Mouse (Mus musculus): ENCODE results near the gene Cacnb2. TPM values are rescaled to one million over a fixed set of nuclear protein-coding genes. Genes with fewer than 3 reads are reported as not detected.

Gene Cacnb2
- polyA plus RNA-seq, 1 experiment from 2014 or later: 12.7 TPM

- ATAC-seq (ENCODE audit: low read depth): no peak; the same call in 1 of the 2 replicates
- Histone ChIP-seq H3K4me2 (ENCODE audit: low read depth, low read length) (no peak overlapping the region), H3K9me3 (ENCODE audit: control insufficient read depth, low read length) (no peaks in the 10 kb centered on the region), H3K4me3 (ENCODE audit: low read depth, low read length) (no peak overlapping the region), H3K4me1 (ENCODE audit: control insufficient read depth, insufficient read depth, low read length) (no peaks in the 10 kb centered on the region), H3K36me3 (ENCODE audit: control insufficient read depth, insufficient read depth, low read length) (no peaks in the 10 kb centered on the region), H3K9ac (replicated peaks; ENCODE audit: low read depth, low read length) (no peak overlapping the region), H3K27ac (ENCODE audit: low read depth, low read length) (no peak overlapping the region), H3K27me3 (ENCODE audit: control insufficient read depth, insufficient read depth, low read length) (no peaks in the 10 kb centered on the region)
- 59% methylated on average over 11 of the region's 11 CpGs for WGBS
These were observed 221.0 kb downstream of the Cacnb2 start for GRCm38 (mm10) chr2:14823816-14824348.

GRCm38 (mm10) chr2:14825146-14825545, 222.3 kb downstream of the Cacnb2 start:
- Histone ChIP-seq H3K27me3 (ENCODE audit: control insufficient read depth, insufficient read depth, low read length) (no peaks in the 10 kb centered on the region), H3K9me3 (ENCODE audit: control insufficient read depth, low read length) (no peaks in the 10 kb centered on the region), H3K4me3 (ENCODE audit: low read depth, low read length) (no peak overlapping the region), H3K9ac (replicated peaks; ENCODE audit: low read depth, low read length) (no peak overlapping the region), H3K27ac (ENCODE audit: low read depth, low read length) (no peak overlapping the region), H3K4me1 (ENCODE audit: control insufficient read depth, insufficient read depth, low read length) (no peaks in the 10 kb centered on the region), H3K36me3 (ENCODE audit: control insufficient read depth, insufficient read depth, low read length) (no peaks in the 10 kb centered on the region), H3K4me2 (ENCODE audit: low read depth, low read length) (no peak overlapping the region)
- no peak for ATAC-seq (ENCODE audit: low read depth)
- 63% methylated on average over 4 of the region's 4 CpGs for WGBS

- H3K4me2 ChIP-seq (ENCODE audit: low read depth, low read length): no peak overlapping the region
- WGBS: 71% methylated on average over 3 of the region's 3 CpGs
- ATAC-seq (ENCODE audit: low read depth): no peak
These were observed 226.6 kb downstream of the Cacnb2 start for GRCm38 (mm10) chr2:14829451-14829850.

GRCm38 (mm10) chr2:14831308-14831707, 228.4 kb downstream of the Cacnb2 start:
- H3K27ac ChIP-seq (ENCODE audit: low read depth, low read length): no peak overlapping the region
- no peak overlapping the region for H3K4me3 ChIP-seq (ENCODE audit: low read depth, low read length)
- no peak overlapping the region for H3K4me2 ChIP-seq (ENCODE audit: low read depth, low read length)
- WGBS: 76% methylated on average over 2 of the region's 2 CpGs
- H3K4me1 ChIP-seq (ENCODE audit: control insufficient read depth, insufficient read depth, low read length): no peaks in the 10 kb centered on the region
- no peak overlapping the region for H3K9ac ChIP-seq (replicated peaks; ENCODE audit: low read depth, low read length)
- no peaks in the 10 kb centered on the region for H3K36me3 ChIP-seq (ENCODE audit: control insufficient read depth, insufficient read depth, low read length)
- no peaks in the 10 kb centered on the region for H3K9me3 ChIP-seq (ENCODE audit: control insufficient read depth, low read length)
- no peak for ATAC-seq (ENCODE audit: low read depth)
- no peaks in the 10 kb centered on the region for H3K27me3 ChIP-seq (ENCODE audit: control insufficient read depth, insufficient read depth, low read length)

More at GRCm38 (mm10) chr2:14829451-14829850, 226.6 kb downstream of the Cacnb2 start:
- Histone ChIP-seq H3K9ac (replicated peaks; ENCODE audit: low read depth, low read length) (no peak overlapping the region), H3K36me3 (ENCODE audit: control insufficient read depth, insufficient read depth, low read length) (no peaks in the 10 kb centered on the region), H3K4me3 (ENCODE audit: low read depth, low read length) (no peak overlapping the region), H3K27me3 (ENCODE audit: control insufficient read depth, insufficient read depth, low read length) (no peaks in the 10 kb centered on the region), H3K4me1 (ENCODE audit: control insufficient read depth, insufficient read depth, low read length) (no peaks in the 10 kb centered on the region), H3K9me3 (ENCODE audit: control insufficient read depth, low read length) (no peaks in the 10 kb centered on the region), H3K27ac (ENCODE audit: low read depth, low read length) (no peak overlapping the region)

- H3K9ac ChIP-seq (replicated peaks; ENCODE audit: low read depth, low read length): no peak overlapping the region
- no peaks in the 10 kb centered on the region for H3K9me3 ChIP-seq (ENCODE audit: control insufficient read depth, low read length)
- H3K27ac ChIP-seq (ENCODE audit: low read depth, low read length): no peak overlapping the region
- H3K4me1 ChIP-seq (ENCODE audit: control insufficient read depth, insufficient read depth, low read length): no peaks in the 10 kb centered on the region
- H3K36me3 ChIP-seq (ENCODE audit: control insufficient read depth, insufficient read depth, low read length): no peaks in the 10 kb centered on the region
- WGBS: 75% methylated on average over 5 of the region's 5 CpGs
- no peak for ATAC-seq (ENCODE audit: low read depth)
- H3K4me2 ChIP-seq (ENCODE audit: low read depth, low read length): no peak overlapping the region
- H3K4me3 ChIP-seq (ENCODE audit: low read depth, low read length): no peak overlapping the region
- no peaks in the 10 kb centered on the region for H3K27me3 ChIP-seq (ENCODE audit: control insufficient read depth, insufficient read depth, low read length)
These were observed 231.9 kb downstream of the Cacnb2 start for GRCm38 (mm10) chr2:14834700-14835317.

GRCm38 (mm10) chr2:14841272-14841671, 238.4 kb downstream of the Cacnb2 start:
- H3K36me3 ChIP-seq (ENCODE audit: control insufficient read depth, insufficient read depth, low read length): no peaks in the 10 kb centered on the region
- no peaks in the 10 kb centered on the region for H3K4me1 ChIP-seq (ENCODE audit: control insufficient read depth, insufficient read depth, low read length)
- no peak overlapping the region for H3K4me2 ChIP-seq (ENCODE audit: low read depth, low read length)
- H3K4me3 ChIP-seq (ENCODE audit: low read depth, low read length): no peak overlapping the region
- no peaks in the 10 kb centered on the region for H3K27me3 ChIP-seq (ENCODE audit: control insufficient read depth, insufficient read depth, low read length)
- H3K9me3 ChIP-seq (ENCODE audit: control insufficient read depth, low read length): no peaks in the 10 kb centered on the region
- WGBS: 39% methylated on average over 1 of the region's 1 CpGs
- H3K9ac ChIP-seq (replicated peaks; ENCODE audit: low read depth, low read length): no peak overlapping the region
- no peak for ATAC-seq (ENCODE audit: low read depth)
- H3K27ac ChIP-seq (ENCODE audit: low read depth, low read length): no peak overlapping the region

- H3K4me3 ChIP-seq (ENCODE audit: low read depth, low read length): no peak overlapping the region
- H3K36me3 ChIP-seq (ENCODE audit: control insufficient read depth, insufficient read depth, low read length): no peaks in the 10 kb centered on the region
- H3K9ac ChIP-seq (replicated peaks; ENCODE audit: low read depth, low read length): no peak overlapping the region
- no peaks in the 10 kb centered on the region for H3K27me3 ChIP-seq (ENCODE audit: control insufficient read depth, insufficient read depth, low read length)
- H3K4me2 ChIP-seq (ENCODE audit: low read depth, low read length): no peak overlapping the region
- H3K4me1 ChIP-seq (ENCODE audit: control insufficient read depth, insufficient read depth, low read length): no peaks in the 10 kb centered on the region
- WGBS: 70% methylated on average over 1 of the region's 1 CpGs
- no peaks in the 10 kb centered on the region for H3K9me3 ChIP-seq (ENCODE audit: control insufficient read depth, low read length)
- ATAC-seq (ENCODE audit: low read depth): no peak
- no peak overlapping the region for H3K27ac ChIP-seq (ENCODE audit: low read depth, low read length)
These were observed 243.8 kb downstream of the Cacnb2 start for GRCm38 (mm10) chr2:14846727-14847126.

- H3K27me3 ChIP-seq (ENCODE audit: control insufficient read depth, insufficient read depth, low read length): no peaks in the 10 kb centered on the region
- no peaks in the 10 kb centered on the region for H3K9me3 ChIP-seq (ENCODE audit: control insufficient read depth, low read length)
- H3K27ac ChIP-seq (ENCODE audit: low read depth, low read length): no peak overlapping the region
- no peak overlapping the region for H3K4me2 ChIP-seq (ENCODE audit: low read depth, low read length)
- no peaks in the 10 kb centered on the region for H3K4me1 ChIP-seq (ENCODE audit: control insufficient read depth, insufficient read depth, low read length)
- H3K9ac ChIP-seq (replicated peaks; ENCODE audit: low read depth, low read length): no peak overlapping the region
- H3K36me3 ChIP-seq (ENCODE audit: control insufficient read depth, insufficient read depth, low read length): no peaks in the 10 kb centered on the region
- WGBS: 89% methylated on average over 1 of the region's 1 CpGs
- no peak overlapping the region for H3K4me3 ChIP-seq (ENCODE audit: low read depth, low read length)
- no peak for ATAC-seq (ENCODE audit: low read depth)
These were observed 244.3 kb downstream of the Cacnb2 start for GRCm38 (mm10) chr2:14847188-14847587.

- no peak for ATAC-seq (ENCODE audit: low read depth)
- Histone ChIP-seq H3K9me3 (ENCODE audit: control insufficient read depth, low read length) (no peaks in the 10 kb centered on the region), H3K27me3 (ENCODE audit: control insufficient read depth, insufficient read depth, low read length) (no peaks in the 10 kb centered on the region), H3K27ac (ENCODE audit: low read depth, low read length) (no peak overlapping the region), H3K4me3 (ENCODE audit: low read depth, low read length) (no peak overlapping the region), H3K9ac (replicated peaks; ENCODE audit: low read depth, low read length) (no peak overlapping the region), H3K36me3 (ENCODE audit: control insufficient read depth, insufficient read depth, low read length) (no peaks in the 10 kb centered on the region), H3K4me1 (ENCODE audit: control insufficient read depth, insufficient read depth, low read length) (no peaks in the 10 kb centered on the region), H3K4me2 (ENCODE audit: low read depth, low read length) (no peak overlapping the region)
- 90% methylated on average over 1 of the region's 1 CpGs for WGBS
These were observed 247.9 kb downstream of the Cacnb2 start for GRCm38 (mm10) chr2:14850831-14851230.

Data from neural tube, embryonic 14.5 days (tissue).